Mouse (Mus musculus) limb, embryonic 12.5 days (tissue): ENCODE data around the gene Fam78a. TPM values are rescaled to one million over a fixed set of nuclear protein-coding genes. Genes with fewer than 3 reads are reported as not detected.
"Not testable (repeated sequence)": the region's sequence is repeated elsewhere in the genome, so short reads cannot be mapped to it uniquely, and the experiment has no call there.

Experiments
- ATAC-seq: fragments of 200-750 bp; cut with Nextera tagmentation; 2 replicates; pipeline ENCODE4 v1.8.0; 2017; ENCODE audit warnings: low read depth, moderate TSS enrichment; ENCODE audit not compliant: insufficient number of reproducible peaks, insufficient read depth, low FRiP score, low TSS enrichment
- H3K27ac ChIP-seq: fragments of 300-500 bp; sonication (generic); 2 replicates; pipeline ENCODE4 v1.5.1; 2016; ENCODE audit warnings: mild to moderate bottlenecking, moderate library complexity
- H3K27me3 ChIP-seq: fragments of 300-500 bp; sonication (generic); 2 replicates; pipeline ENCODE4 v1.6.1; 2016; ENCODE audit warnings: mild to moderate bottlenecking, moderate library complexity
- H3K36me3 ChIP-seq: fragments of 300-500 bp; sonication (generic); 2 replicates; pipeline ENCODE4 v1.6.1; 2016; ENCODE audit warnings: mild to moderate bottlenecking, moderate library complexity
- H3K4me1 ChIP-seq: fragments of 300-500 bp; sonication (generic); replicated peaks from 2 replicates; pipeline ENCODE4 v1.6.1; 2016
- H3K4me2 ChIP-seq: fragments of 300-500 bp; sonication (generic); 2 replicates; pipeline ENCODE4 v1.6.1; 2016; ENCODE audit warnings: mild to moderate bottlenecking, moderate library complexity
- H3K4me3 ChIP-seq: fragments of 300-500 bp; sonication (generic); replicated peaks from 2 replicates; pipeline ENCODE4 v1.5.1; 2016; ENCODE audit warnings: mild to moderate bottlenecking
- H3K9ac ChIP-seq: fragments of 300-500 bp; sonication (generic); replicated peaks from 2 replicates; pipeline ENCODE4 v1.6.1; 2016; ENCODE audit warnings: mild to moderate bottlenecking, moderate library complexity
- H3K9me3 ChIP-seq: fragments of 300-500 bp; sonication (generic); 2 replicates; pipeline ENCODE4 v1.6.1; 2016; ENCODE audit warnings: mild to moderate bottlenecking, moderate library complexity
- WGBS: fragments of 180-500 bp; shearing (Covaris S2); methylation state at CpG from one replicate; pipeline ENCODE4 v1.1.7; 2016; 5-methylcytosine and 5-hydroxymethylcytosine counted together
- polyA plus RNA-seq: library from polyadenylated mRNA; unstranded; fragments of >200 nt; fragmentation: Nextera tagmentation; extraction: Ambion mirVana; gene quantifications from 2 replicates; pipeline ENCODE4 v1.2.1, GENCODE M21; 2016

Fam78a gene
- polyA plus RNA-seq, 1 experiment from 2014 or later = 4.0 TPM

DNA sequence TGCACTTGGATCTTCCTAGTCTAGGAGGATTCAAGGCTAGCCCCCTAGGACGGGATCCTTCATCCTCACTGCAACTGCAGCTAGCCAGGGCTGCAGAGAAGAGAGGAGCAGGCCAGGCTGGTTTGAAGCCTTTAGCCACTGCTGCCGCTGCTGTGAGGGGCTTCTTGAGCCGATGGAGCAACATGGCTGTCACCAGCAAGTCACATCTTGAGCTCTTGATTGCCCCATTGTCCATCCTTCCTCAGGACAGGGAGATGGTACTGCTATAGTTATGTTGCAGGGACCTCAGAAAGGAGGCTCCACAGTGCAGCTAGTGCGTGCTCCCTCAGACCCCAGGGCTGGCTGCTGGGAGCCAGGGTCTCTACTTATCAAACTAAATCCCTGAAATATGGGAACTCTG is 26.9 kb downstream of the Fam78a start:
- no peak overlapping the region; the same call in 1 of the 2 replicates for H3K27ac ChIP-seq
- no peak for ATAC-seq
- peaks cover 7% of the 10 kb centered on the region; the same call in 1 of the 2 replicates for H3K4me1 ChIP-seq
- no peak overlapping the region for H3K9ac ChIP-seq
- H3K36me3 ChIP-seq = peaks cover 8% of the 10 kb centered on the region
- no peak overlapping the region for H3K4me2 ChIP-seq
- no peaks in the 10 kb centered on the region for H3K9me3 ChIP-seq
- no peak overlapping the region for H3K4me3 ChIP-seq
- no peaks in the 10 kb centered on the region for H3K27me3 ChIP-seq
- 77% methylated on average over 4 of the region's 4 CpGs for WGBS

DNA sequence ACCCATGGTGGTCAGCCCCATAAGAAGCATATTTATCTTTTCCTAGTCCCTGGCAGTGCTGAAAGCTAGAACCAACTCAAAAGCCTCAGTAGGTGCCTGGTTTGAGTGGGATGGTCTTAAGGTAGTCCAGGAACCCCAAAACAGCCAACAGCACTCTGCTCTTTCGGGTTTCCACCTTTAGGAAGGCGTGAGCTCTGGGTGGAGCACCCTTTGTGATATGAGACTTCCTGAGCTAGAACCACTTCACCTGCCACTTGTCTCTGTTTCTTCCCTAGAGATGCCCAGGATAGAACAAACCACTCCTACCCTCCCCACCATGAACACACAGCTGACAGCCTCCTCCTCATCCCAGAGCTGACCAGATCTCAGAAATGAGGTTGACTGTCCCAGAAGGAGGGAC is 27.3 kb downstream of the Fam78a start:
- Histone ChIP-seq H3K4me3 (no peak overlapping the region), H3K4me2 (no peak overlapping the region), H3K27me3 (no peaks in the 10 kb centered on the region), H3K36me3 (peaks cover 11% of the 10 kb centered on the region), H3K27ac (peak overlapping the region; percentile 31; the same call in 1 of the 2 replicates), H3K9me3 (no peaks in the 10 kb centered on the region), H3K9ac (no peak overlapping the region), H3K4me1 (peaks cover 7% of the 10 kb centered on the region; the same call in 1 of the 2 replicates)
- 78% methylated on average over 2 of the region's 2 CpGs for WGBS
- no peak for ATAC-seq

- no peak for ATAC-seq
These were observed 28.1 kb downstream of the Fam78a start for GRCm38 (mm10) chr2:32056524-32056923.

DNA sequence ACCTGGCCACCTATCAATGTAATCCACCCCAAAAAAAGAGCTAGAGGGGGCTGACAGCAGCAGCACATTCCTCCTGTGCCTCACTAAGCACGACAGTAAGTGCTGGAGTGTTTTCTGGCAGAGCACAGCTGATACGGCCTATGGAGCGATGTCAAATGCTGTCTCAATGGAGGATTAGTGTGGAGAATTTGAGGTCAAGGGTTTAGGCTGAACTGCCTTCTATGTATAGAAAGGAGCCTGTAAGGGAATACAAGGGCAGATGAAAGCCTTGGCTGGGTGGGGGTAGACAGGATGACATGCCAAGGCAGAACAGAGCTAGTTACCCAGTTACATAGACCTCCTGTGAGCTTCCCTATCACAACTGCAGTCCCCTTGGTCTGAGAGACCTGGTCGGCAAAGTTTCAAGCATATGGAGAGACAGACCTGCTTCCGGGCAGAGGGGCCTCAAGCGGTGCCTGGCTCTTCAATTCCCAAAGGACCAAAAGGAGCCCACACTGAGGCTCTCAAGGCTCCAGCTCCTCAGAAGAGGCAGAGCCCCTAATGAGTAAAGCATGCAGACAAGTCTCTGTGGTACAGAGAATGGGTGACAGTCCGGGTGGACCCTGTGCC is 29.2 kb downstream of the Fam78a start:
- Histone ChIP-seq H3K4me2 (no peak overlapping the region), H3K4me1 (peaks cover 6% of the 10 kb centered on the region; the same call in 1 of the 2 replicates), H3K27ac (no peak overlapping the region), H3K9me3 (no peaks in the 10 kb centered on the region), H3K9ac (no peak overlapping the region), H3K4me3 (no peak overlapping the region), H3K36me3 (peaks cover 29% of the 10 kb centered on the region), H3K27me3 (no peaks in the 10 kb centered on the region)
- no peak for ATAC-seq
- 69% methylated on average over 7 of the region's 7 CpGs for WGBS

More at GRCm38 (mm10) chr2:32056524-32056923, 28.1 kb downstream of the Fam78a start:
- peaks cover 7% of the 10 kb centered on the region; the same call in 1 of the 2 replicates for H3K4me1 ChIP-seq
- H3K4me3 ChIP-seq = no peak overlapping the region
- H3K27me3 ChIP-seq = no peaks in the 10 kb centered on the region
- H3K9me3 ChIP-seq = no peaks in the 10 kb centered on the region
- peak overlapping the region; percentile 31; the same call in 1 of the 2 replicates for H3K27ac ChIP-seq
- H3K4me2 ChIP-seq = no peak overlapping the region
- no peak overlapping the region for H3K9ac ChIP-seq
- peaks cover 19% of the 10 kb centered on the region for H3K36me3 ChIP-seq
- 76% methylated on average over 10 of the region's 10 CpGs for WGBS

- no peak overlapping the region for H3K4me3 ChIP-seq
- H3K9me3 ChIP-seq = no peaks in the 10 kb centered on the region
- no peaks in the 10 kb centered on the region for H3K4me1 ChIP-seq
- ATAC-seq = no peak
- WGBS = 91% methylated on average over 7 of the region's 7 CpGs
- H3K4me2 ChIP-seq = no peak overlapping the region
- H3K36me3 ChIP-seq = peaks cover 60% of the 10 kb centered on the region
- H3K27ac ChIP-seq = no peak overlapping the region
- no peak overlapping the region for H3K9ac ChIP-seq
- no peaks in the 10 kb centered on the region for H3K27me3 ChIP-seq
These were observed 32.2 kb downstream of the Fam78a start for GRCm38 (mm10) chr2:32052418-32052817.

DNA sequence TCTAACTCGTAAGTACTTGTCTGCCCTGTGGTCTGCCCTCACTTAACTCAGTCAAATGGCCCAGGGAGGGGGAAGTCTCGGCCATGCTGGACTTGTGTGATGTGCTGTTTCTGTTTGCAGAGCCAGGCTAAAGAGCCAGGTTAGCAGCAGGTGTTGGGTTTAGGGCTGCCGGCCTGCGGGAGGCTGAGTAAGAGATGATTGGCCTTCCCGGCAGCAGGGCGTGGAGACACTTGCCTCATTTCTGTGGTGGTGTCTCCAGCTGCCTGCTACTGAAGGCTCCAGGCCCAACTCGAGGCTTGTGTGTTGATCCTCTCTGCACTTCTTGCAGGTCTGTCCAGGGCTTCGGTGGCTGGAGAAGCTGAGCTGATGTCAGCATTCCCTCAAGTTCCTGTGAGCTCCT is 32.9 kb downstream of the Fam78a start:
- peaks cover 66% of the 10 kb centered on the region for H3K36me3 ChIP-seq
- 84% methylated on average over 8 of the region's 8 CpGs for WGBS

DNA sequence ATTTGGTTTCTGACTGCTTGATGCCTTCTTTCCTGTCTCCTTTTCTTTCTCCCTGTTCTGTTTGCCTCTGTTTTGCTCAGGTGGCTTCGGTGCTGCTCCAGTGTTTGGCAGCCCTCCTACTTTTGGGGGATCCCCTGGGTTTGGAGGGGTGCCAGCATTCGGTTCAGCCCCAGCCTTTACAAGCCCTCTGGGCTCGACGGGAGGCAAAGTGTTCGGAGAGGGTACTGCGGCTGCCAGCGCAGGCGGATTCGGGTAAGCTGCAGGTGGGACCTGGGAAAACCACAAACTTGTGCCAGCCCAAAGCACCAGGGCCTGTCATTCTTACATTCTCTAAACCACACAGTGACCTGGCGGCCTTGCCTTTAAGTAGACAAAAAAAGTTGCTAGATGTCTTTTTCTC is 37.3 kb downstream of the Fam78a start:
- no peak overlapping the region for H3K4me2 ChIP-seq
- H3K36me3 ChIP-seq = peaks cover 94% of the 10 kb centered on the region
- H3K9ac ChIP-seq = no peak overlapping the region
- no peaks in the 10 kb centered on the region for H3K27me3 ChIP-seq
- no peaks in the 10 kb centered on the region for H3K9me3 ChIP-seq
- ATAC-seq = no peak
- no peak overlapping the region for H3K4me3 ChIP-seq
- WGBS = 90% methylated on average over 10 of the region's 10 CpGs
- no peaks in the 10 kb centered on the region for H3K4me1 ChIP-seq
- no peak overlapping the region for H3K27ac ChIP-seq

More for the DNA sequence above, 32.9 kb downstream of the Fam78a start:
- Histone ChIP-seq H3K4me3 (no peak overlapping the region), H3K4me2 (no peak overlapping the region), H3K27ac (no peak overlapping the region), H3K4me1 (no peaks in the 10 kb centered on the region), H3K9ac (no peak overlapping the region), H3K9me3 (no peaks in the 10 kb centered on the region), H3K27me3 (no peaks in the 10 kb centered on the region)
- no peak for ATAC-seq

- H3K27me3 ChIP-seq = no peaks in the 10 kb centered on the region
- no peak overlapping the region for H3K27ac ChIP-seq
- H3K36me3 ChIP-seq = peaks cover 95% of the 10 kb centered on the region
- no peak for ATAC-seq
- H3K9ac ChIP-seq = no peak overlapping the region
- no peaks in the 10 kb centered on the region for H3K4me1 ChIP-seq
- WGBS = 80% methylated on average over 10 of the region's 10 CpGs
- H3K9me3 ChIP-seq = no peaks in the 10 kb centered on the region
- no peak overlapping the region for H3K4me2 ChIP-seq
- H3K4me3 ChIP-seq = no peak overlapping the region
These were observed 38.6 kb downstream of the Fam78a start for GRCm38 (mm10) chr2:32046009-32046408.

DNA sequence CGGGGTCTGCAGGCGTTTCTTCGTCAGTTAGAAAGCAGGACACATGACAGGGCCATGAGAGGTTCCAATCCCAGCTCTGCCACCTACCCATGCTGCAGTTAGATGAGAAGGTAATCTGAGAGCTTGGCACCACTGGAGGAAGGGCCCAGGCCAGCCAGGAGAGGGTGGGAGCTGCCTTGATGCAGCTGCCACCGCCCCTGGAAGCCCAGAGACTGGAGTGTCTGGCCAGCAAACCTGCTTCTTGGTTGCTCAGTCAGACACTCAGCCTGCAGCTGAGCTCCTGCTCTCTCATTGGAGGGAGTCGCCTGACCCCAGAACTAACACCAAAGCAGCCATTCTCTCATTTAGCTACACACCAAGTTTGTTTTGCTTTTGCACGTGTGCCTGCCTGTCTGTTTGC is 39.3 kb downstream of the Fam78a start:
- no peaks in the 10 kb centered on the region for H3K4me1 ChIP-seq
- H3K9ac ChIP-seq = 0 out of 2 replicates have a peak overlapping the region, but pooled peaks have one; percentile 40
- H3K36me3 ChIP-seq = peaks cover 93% of the 10 kb centered on the region
- WGBS = 72% methylated on average over 6 of the region's 6 CpGs
- H3K4me2 ChIP-seq = no peak overlapping the region
- H3K27ac ChIP-seq = no peak overlapping the region; the same call in 1 of the 2 replicates
- no peak for ATAC-seq
- H3K27me3 ChIP-seq = no peaks in the 10 kb centered on the region
- no peak overlapping the region for H3K4me3 ChIP-seq
- no peaks in the 10 kb centered on the region for H3K9me3 ChIP-seq

DNA sequence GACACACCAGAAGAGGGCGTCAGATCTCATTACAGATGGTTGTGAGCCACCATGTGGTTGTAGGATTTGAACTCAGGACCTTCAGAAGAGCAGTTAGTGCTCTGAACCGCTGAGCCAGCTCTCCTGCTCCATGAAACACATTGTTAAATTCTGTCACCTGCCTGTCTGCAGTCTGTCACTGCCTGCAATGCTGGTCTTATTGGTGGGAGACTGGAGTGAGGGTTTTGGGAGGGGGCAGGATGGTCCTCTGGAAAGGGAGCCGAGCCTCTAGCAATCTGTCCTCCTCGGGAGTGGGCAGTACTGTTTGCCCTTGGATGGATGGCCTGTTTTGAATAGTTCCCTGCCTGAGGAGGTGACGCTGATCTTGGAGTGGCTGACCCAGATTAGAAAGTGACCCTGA is 40.8 kb downstream of the Fam78a start:
- no peak for ATAC-seq
- Histone ChIP-seq H3K4me3 (no peak overlapping the region), H3K27ac (no peak overlapping the region), H3K4me1 (no peaks in the 10 kb centered on the region), H3K4me2 (no peak overlapping the region), H3K9me3 (no peaks in the 10 kb centered on the region), H3K9ac (no peak overlapping the region), H3K27me3 (no peaks in the 10 kb centered on the region), H3K36me3 (peaks cover 92% of the 10 kb centered on the region)
- WGBS = 78% methylated on average over 5 of the region's 5 CpGs

GRCm38 (mm10) chr2:32041087-32041486 is 43.6 kb downstream of the Fam78a start:
- H3K27ac ChIP-seq = no peak overlapping the region
- no peaks in the 10 kb centered on the region for H3K4me1 ChIP-seq
- no peak overlapping the region for H3K4me3 ChIP-seq
- no peak for ATAC-seq
- WGBS = 96% methylated on average over 2 of the region's 2 CpGs
- H3K4me2 ChIP-seq = no peak overlapping the region
- H3K9ac ChIP-seq = no peak overlapping the region
- H3K9me3 ChIP-seq = no peaks in the 10 kb centered on the region
- peaks cover 92% of the 10 kb centered on the region for H3K36me3 ChIP-seq
- H3K27me3 ChIP-seq = no peaks in the 10 kb centered on the region

- H3K4me1 ChIP-seq, ATAC-seq, H3K9ac ChIP-seq, H3K9me3 ChIP-seq, H3K27ac ChIP-seq, H3K27me3 ChIP-seq, H3K4me3 ChIP-seq, H3K4me2 ChIP-seq: not testable (repeated sequence)
- WGBS = 91% methylated on average over 9 of the region's 9 CpGs
- H3K36me3 ChIP-seq = peaks cover 92% of the 10 kb centered on the region
These were observed 44.0 kb downstream of the Fam78a start for GRCm38 (mm10) chr2:32040646-32041045.
